Mouse (Mus musculus) ovary, adult 18-20 months (tissue): ENCODE results near the gene Clec4a2.
"Not testable (repeated sequence)": the region's sequence is repeated elsewhere in the genome, so short reads cannot be mapped to it uniquely, and the experiment has no call there.

Source experiments
- DNase-seq: peaks from one replicate; pipeline ENCODE4 v3.0.0; 2022; ENCODE audit warnings: low spot score, mixed read lengths

Clec4a2 gene

DNA sequence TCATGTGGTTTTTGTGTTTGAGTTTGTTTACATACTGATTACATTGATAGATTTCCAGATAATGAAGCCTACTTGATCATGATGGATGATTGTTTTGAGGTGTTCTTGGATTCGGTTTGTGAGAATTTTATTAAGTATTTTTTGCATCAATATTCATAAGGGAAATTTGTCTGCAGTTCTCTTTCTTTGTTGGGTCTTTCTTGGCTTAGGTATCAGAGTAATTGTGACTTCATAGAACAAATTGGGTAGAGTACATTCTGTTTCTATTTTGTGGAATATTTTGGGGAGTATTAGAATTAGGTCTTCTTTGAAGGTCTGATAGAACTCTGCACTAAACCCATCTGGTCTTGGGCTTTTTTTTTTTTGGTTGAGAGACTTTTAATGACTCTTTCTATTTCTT, at the start of gene Clec4a2:
Gene Clec4a2 (plus strand): TSS at position 301 of the 400 bp plus-strand sequence.
- not testable (repeated sequence) for DNase-seq

DNA sequence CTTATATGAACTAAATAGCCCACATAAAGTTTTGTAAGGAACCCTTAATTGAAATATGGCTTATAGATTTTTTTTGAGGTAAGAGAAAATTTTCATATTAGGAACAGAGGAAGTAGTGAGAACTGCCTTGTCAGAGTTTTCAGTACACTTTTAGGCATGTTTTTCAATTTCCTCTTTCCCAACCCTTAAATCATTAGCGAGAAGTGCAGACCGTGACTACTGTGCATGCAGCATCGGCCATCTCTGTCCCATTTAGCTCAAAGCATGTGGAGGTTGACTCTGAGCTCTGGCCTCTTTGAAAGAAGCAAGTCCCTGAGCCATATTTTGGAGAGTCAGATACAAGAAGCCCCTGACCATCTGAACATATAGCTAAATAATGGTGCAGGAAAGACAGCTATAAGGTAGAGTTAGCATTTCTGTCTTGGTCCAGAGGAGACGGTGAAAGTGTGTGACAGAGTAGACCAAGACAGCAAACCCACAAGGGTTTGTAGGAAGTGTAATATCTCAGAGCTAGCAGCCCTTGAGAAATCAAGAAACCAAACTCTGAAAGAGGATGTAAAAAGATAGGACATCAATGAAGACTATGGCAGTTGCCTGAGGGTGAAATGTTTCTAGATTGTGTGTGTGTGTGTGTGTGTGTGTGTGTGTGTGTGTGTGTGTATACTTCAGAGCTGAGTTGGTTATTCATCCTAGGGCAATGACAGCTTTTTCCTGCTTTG, 10.9 kb upstream of the Clec4a2 start:
- no peak for DNase-seq

DNA sequence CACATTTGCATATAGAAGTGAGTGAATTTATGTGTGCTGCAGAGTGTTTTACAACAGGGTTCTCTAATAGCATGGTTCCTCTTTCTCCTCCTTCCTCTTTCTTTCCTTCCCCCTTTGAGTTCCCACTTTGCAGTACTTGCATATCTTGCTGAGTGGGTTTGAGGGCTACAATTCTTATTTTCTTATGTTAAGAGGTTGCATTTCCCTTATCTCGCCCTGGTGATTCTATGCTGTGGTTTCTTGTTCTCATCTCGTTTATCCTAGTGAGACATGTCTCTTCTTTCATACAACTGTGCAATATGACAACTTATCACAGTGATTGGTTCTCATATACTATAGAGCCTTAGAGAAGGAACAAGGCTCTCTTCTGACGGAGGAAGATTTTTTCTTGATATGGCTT, 17.0 kb downstream of the Clec4a2 start:
- DNase-seq = no peak

DNA sequence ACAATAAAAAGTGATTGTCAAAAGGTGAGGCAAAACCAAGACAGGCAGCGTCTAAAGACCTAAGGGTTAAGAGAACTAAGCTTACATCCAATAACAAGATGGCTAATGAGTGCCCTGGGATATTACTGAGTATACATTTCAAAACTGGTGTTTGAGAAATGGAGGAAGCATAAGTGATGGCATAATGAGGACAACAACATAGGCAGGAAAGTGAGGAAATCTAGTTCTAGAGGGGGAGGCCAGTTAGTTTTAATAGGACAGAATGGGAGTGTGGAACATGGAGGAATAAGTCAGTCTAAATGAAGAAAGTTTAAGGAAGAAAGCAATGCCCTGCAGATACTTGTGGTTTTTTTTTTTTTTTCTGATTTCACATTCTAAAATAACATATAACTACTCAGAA, 20.9 kb downstream of the Clec4a2 start:
- DNase-seq = no peak

DNA sequence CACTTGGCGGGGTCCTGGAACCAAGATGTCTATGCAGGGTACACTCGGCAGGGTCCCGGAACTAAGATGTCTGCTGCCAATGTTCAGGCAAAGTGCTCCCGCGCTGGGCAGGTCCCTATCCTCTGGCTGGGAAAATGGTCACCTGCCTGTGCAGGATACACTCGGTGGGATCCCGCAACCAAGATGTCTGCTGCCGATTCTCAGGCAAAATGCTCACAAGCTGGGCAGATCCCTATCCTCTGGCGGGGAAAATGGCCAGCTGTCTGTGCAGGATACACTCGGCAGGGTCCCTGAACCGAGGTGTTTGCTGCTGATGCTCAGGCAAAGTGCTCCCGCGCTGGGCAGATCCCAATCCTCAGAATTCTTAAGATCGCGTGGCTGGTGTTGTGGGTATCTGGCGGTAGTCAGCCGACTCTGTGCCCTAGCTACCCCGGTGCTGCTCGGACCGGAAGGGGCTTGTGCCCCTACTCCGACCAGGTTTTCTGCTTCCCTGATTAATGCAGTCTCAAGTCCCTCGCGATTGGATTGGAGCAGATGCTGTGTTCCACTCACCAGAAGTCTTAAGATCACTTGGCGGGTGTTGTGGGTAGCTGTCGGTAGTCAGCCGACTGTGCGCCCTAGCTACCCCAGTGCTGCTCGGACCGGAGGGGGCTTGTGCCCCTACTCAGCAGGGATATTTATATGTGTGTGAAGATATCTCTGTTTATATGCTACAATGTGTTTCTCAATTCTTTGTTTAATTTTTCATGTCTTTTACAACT, 31.7 kb downstream of the Clec4a2 start:
- DNase-seq = not testable (repeated sequence)

DNA sequence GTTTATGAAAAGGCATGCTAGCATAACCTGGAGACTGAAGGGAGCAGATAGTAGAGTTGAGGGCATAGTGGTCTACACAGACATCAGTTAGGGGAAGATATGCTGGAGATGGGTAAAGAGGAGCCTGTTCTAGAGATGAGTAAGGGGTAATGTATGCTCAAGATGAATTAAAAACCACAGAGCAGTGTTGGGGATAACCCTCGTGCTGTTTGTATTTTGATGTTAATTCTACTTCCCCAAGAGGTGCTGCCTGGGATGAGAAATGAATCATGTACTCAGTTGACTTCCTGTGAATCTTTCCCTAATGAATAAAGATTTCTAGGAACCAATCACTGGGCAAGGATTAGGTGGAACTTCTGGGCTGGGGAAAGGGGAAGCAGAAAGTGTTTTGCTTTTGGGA, 63.9 kb downstream of the Clec4a2 start:
- no peak for DNase-seq

DNA sequence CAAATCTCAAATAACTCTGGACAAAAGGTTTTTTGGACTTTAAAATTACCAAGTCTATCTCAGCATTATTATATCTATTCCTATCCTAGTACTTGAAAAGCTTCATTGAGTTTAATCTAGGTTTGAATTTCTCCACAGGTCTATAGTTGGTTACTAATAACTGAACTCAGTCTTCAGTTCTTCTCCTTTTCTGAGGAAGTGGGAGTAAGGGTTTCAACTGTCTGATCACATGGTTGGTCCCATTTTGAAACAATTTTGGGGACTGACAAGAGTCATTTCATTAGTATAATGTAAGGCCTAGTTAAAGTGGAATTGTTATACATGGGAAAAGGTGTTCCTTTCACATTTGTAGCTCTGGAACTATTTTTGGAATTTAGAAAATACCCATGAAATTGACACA, 64.8 kb downstream of the Clec4a2 start:
- no peak for DNase-seq

DNA sequence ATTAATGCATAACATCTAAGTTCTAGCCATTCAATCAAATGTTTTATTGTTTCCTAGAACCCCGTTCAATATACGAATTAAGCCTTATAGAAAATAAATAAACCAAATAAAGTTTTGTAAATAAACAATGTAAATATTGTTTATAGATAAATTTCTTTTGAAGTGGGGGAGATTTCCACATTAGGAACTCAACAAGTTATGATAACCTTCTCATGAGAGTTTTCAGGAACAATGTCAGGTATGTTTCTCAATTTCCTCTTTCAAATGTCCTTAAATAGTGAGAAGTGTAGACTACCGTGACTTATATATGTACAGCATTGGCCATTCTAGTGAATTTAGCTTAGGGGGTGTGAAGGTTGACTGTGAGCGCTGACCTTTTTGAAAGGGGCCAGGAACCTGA, 66.4 kb downstream of the Clec4a2 start, which contains the start of gene Clec4b2:
Gene Clec4b2 (plus strand): TSS at position 301 of the 400 bp plus-strand sequence.
- DNase-seq = no peak

DNA sequence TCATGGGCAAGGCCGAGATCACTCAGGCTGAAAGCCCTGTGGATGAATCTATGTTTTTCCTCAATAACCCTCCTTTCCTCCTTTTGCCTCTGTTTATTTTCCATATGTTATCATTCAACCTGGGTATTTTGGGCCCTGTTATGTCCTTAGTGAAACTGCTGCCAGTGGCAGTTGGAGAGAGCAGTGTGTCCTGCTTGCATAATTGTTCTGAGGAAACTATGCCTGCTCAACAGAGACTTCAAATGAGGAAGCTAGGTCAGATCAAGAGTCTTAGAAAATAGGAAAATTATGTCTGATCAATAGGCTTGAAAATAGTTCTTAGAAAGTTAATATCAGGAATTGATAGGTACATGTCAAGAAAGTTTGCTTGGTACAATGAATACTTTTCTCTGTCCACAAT, 69.3 kb downstream of the Clec4a2 start:
- DNase-seq = no peak

DNA sequence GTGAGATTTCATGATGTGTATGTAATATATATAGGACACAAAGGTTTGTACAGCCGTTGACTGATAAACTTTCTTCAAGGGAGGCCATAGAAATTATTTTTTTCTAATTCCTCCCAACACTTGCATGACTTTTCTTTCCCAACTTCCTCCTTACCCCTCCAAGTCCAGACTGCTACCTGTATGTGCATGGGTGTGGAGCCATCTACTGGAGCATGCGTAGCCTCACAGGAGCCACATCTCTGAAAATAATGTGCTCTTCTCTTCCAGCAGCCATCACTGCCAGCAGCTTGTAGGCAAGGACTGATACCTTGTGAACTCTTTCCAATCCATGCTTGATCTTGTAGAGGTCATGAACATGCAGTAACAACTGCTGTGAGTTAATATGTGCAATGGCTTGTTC, 78.6 kb downstream of the Clec4a2 start:
- not testable (repeated sequence) for DNase-seq
